Mouse (Mus musculus): ENCODE measurements around the gene Tanc1. TPM values are rescaled to one million over a fixed set of nuclear protein-coding genes. Genes with fewer than 3 reads are reported as not detected.

Tanc1 gene
- polyA plus RNA-seq, 1 experiment from 2014 or later, result 51.6 TPM

- Histone ChIP-seq H3K9ac (ENCODE audit: low read length) (no peak overlapping the region), H3K36me3 (ENCODE audit: control insufficient read depth, insufficient read depth, low read length) (no peaks in the 10 kb centered on the region; the same call in 1 of the 2 replicates), H3K9me3 (ENCODE audit: control insufficient read depth, low read length) (no peaks in the 10 kb centered on the region), H3K4me3 (ENCODE audit: low read depth, low read length) (no peak overlapping the region), H3K27ac (replicated peaks; ENCODE audit: low read depth, low read length) (no peak overlapping the region), H3K27me3 (ENCODE audit: control insufficient read depth, insufficient read depth, low read length) (no peaks in the 10 kb centered on the region), H3K4me2 (ENCODE audit: low read depth, severe bottlenecking) (no peak overlapping the region), H3K4me1 (ENCODE audit: control insufficient read depth, insufficient read depth, low read length) (peaks cover 8% of the 10 kb centered on the region; the same call in 1 of the 2 replicates)
- WGBS, result 48% methylated on average over 13 of the region's 13 CpGs
- peak; percentile 29; the same call in 1 of the 2 replicates for ATAC-seq (ENCODE audit: insufficient number of reproducible peaks, low FRiP score, low TSS enrichment, low read depth)
- no peak for DNase-seq (ENCODE audit: low spot score)
These were observed 173.8 kb downstream of the Tanc1 start for GRCm38 (mm10) chr2:59785597-59785996.

GRCm38 (mm10) chr2:59788704-59789500 lies 177.1 kb downstream of the Tanc1 start:
- H3K27ac ChIP-seq (replicated peaks; ENCODE audit: low read depth, low read length), result no peak overlapping the region
- no peak for DNase-seq (ENCODE audit: low spot score)
- WGBS, result 91% methylated on average over 7 of the region's 7 CpGs

GRCm38 (mm10) chr2:59791596-59791995 lies 179.8 kb downstream of the Tanc1 start:
- H3K27me3 ChIP-seq (ENCODE audit: control insufficient read depth, insufficient read depth, low read length), result no peaks in the 10 kb centered on the region
- ATAC-seq (ENCODE audit: insufficient number of reproducible peaks, low FRiP score, low TSS enrichment, low read depth) (no peak), DNase-seq (ENCODE audit: low spot score) (no peak)
- H3K36me3 ChIP-seq (ENCODE audit: control insufficient read depth, insufficient read depth, low read length), result peaks cover 12% of the 10 kb centered on the region
- H3K4me2 ChIP-seq (ENCODE audit: low read depth, severe bottlenecking), result no peak overlapping the region
- no peaks in the 10 kb centered on the region for H3K9me3 ChIP-seq (ENCODE audit: control insufficient read depth, low read length)
- no peak overlapping the region for H3K9ac ChIP-seq (ENCODE audit: low read length)
- no peak overlapping the region for H3K27ac ChIP-seq (replicated peaks; ENCODE audit: low read depth, low read length)
- no peak overlapping the region for H3K4me3 ChIP-seq (ENCODE audit: low read depth, low read length)
- H3K4me1 ChIP-seq (ENCODE audit: control insufficient read depth, insufficient read depth, low read length), result no peaks in the 10 kb centered on the region
- WGBS, result 92% methylated on average over 8 of the region's 8 CpGs

More at GRCm38 (mm10) chr2:59788704-59789500, 177.1 kb downstream of the Tanc1 start:
- H3K9ac ChIP-seq (ENCODE audit: low read length), result no peak overlapping the region
- H3K27me3 ChIP-seq (ENCODE audit: control insufficient read depth, insufficient read depth, low read length), result no peaks in the 10 kb centered on the region
- no peak overlapping the region for H3K4me2 ChIP-seq (ENCODE audit: low read depth, severe bottlenecking)
- H3K9me3 ChIP-seq (ENCODE audit: control insufficient read depth, low read length), result no peaks in the 10 kb centered on the region
- H3K4me1 ChIP-seq (ENCODE audit: control insufficient read depth, insufficient read depth, low read length), result peaks cover 4% of the 10 kb centered on the region; the same call in 1 of the 2 replicates
- no peak for ATAC-seq (ENCODE audit: insufficient number of reproducible peaks, low FRiP score, low TSS enrichment, low read depth)
- H3K4me3 ChIP-seq (ENCODE audit: low read depth, low read length), result no peak overlapping the region
- H3K36me3 ChIP-seq (ENCODE audit: control insufficient read depth, insufficient read depth, low read length), result peaks cover 11% of the 10 kb centered on the region

- no peak overlapping the region for H3K4me3 ChIP-seq (ENCODE audit: low read depth, low read length)
- WGBS, result 61% methylated on average over 9 of the region's 9 CpGs
- no peak overlapping the region for H3K9ac ChIP-seq (ENCODE audit: low read length)
- DNase-seq (ENCODE audit: low spot score) (no peak), ATAC-seq (ENCODE audit: insufficient number of reproducible peaks, low FRiP score, low TSS enrichment, low read depth) (no peak)
- no peaks in the 10 kb centered on the region for H3K27me3 ChIP-seq (ENCODE audit: control insufficient read depth, insufficient read depth, low read length)
- H3K27ac ChIP-seq (replicated peaks; ENCODE audit: low read depth, low read length), result no peak overlapping the region
- H3K36me3 ChIP-seq (ENCODE audit: control insufficient read depth, insufficient read depth, low read length), result peaks cover 12% of the 10 kb centered on the region
- no peaks in the 10 kb centered on the region for H3K4me1 ChIP-seq (ENCODE audit: control insufficient read depth, insufficient read depth, low read length)
- no peak overlapping the region for H3K4me2 ChIP-seq (ENCODE audit: low read depth, severe bottlenecking)
- no peaks in the 10 kb centered on the region for H3K9me3 ChIP-seq (ENCODE audit: control insufficient read depth, low read length)
These were observed 181.5 kb downstream of the Tanc1 start for GRCm38 (mm10) chr2:59793337-59793736.

GRCm38 (mm10) chr2:59794838-59795237 lies 183.0 kb downstream of the Tanc1 start:
- WGBS, result 87% methylated on average over 6 of the region's 6 CpGs
- DNase-seq (ENCODE audit: low spot score) (no peak), ATAC-seq (ENCODE audit: insufficient number of reproducible peaks, low FRiP score, low TSS enrichment, low read depth) (no peak)
- Histone ChIP-seq H3K4me3 (ENCODE audit: low read depth, low read length) (no peak overlapping the region), H3K4me2 (ENCODE audit: low read depth, severe bottlenecking) (no peak overlapping the region), H3K9ac (ENCODE audit: low read length) (no peak overlapping the region), H3K27me3 (ENCODE audit: control insufficient read depth, insufficient read depth, low read length) (no peaks in the 10 kb centered on the region), H3K36me3 (ENCODE audit: control insufficient read depth, insufficient read depth, low read length) (peaks cover 18% of the 10 kb centered on the region), H3K9me3 (ENCODE audit: control insufficient read depth, low read length) (no peaks in the 10 kb centered on the region), H3K27ac (replicated peaks; ENCODE audit: low read depth, low read length) (no peak overlapping the region), H3K4me1 (ENCODE audit: control insufficient read depth, insufficient read depth, low read length) (no peaks in the 10 kb centered on the region)

- peaks cover 24% of the 10 kb centered on the region for H3K36me3 ChIP-seq (ENCODE audit: control insufficient read depth, insufficient read depth, low read length)
- ATAC-seq (ENCODE audit: insufficient number of reproducible peaks, low FRiP score, low TSS enrichment, low read depth) (no peak), DNase-seq (ENCODE audit: low spot score) (no peak)
- no peaks in the 10 kb centered on the region for H3K9me3 ChIP-seq (ENCODE audit: control insufficient read depth, low read length)
- H3K27me3 ChIP-seq (ENCODE audit: control insufficient read depth, insufficient read depth, low read length), result no peaks in the 10 kb centered on the region
- H3K9ac ChIP-seq (ENCODE audit: low read length), result no peak overlapping the region
- H3K27ac ChIP-seq (replicated peaks; ENCODE audit: low read depth, low read length), result no peak overlapping the region
- no peak overlapping the region for H3K4me3 ChIP-seq (ENCODE audit: low read depth, low read length)
- H3K4me1 ChIP-seq (ENCODE audit: control insufficient read depth, insufficient read depth, low read length), result no peaks in the 10 kb centered on the region
- 82% methylated on average over 16 of the region's 16 CpGs for WGBS
- H3K4me2 ChIP-seq (ENCODE audit: low read depth, severe bottlenecking), result no peak overlapping the region
These were observed 187.2 kb downstream of the Tanc1 start for GRCm38 (mm10) chr2:59798934-59799532.

- H3K27me3 ChIP-seq (ENCODE audit: control insufficient read depth, insufficient read depth, low read length), result no peaks in the 10 kb centered on the region
- no peak overlapping the region for H3K4me2 ChIP-seq (ENCODE audit: low read depth, severe bottlenecking)
- ATAC-seq (ENCODE audit: insufficient number of reproducible peaks, low FRiP score, low TSS enrichment, low read depth), result no peak
- no peak overlapping the region for H3K4me3 ChIP-seq (ENCODE audit: low read depth, low read length)
- peaks cover 25% of the 10 kb centered on the region for H3K36me3 ChIP-seq (ENCODE audit: control insufficient read depth, insufficient read depth, low read length)
- DNase-seq (ENCODE audit: low spot score), result no peak
- H3K9ac ChIP-seq (ENCODE audit: low read length), result no peak overlapping the region
- no peak overlapping the region for H3K27ac ChIP-seq (replicated peaks; ENCODE audit: low read depth, low read length)
- no peaks in the 10 kb centered on the region for H3K9me3 ChIP-seq (ENCODE audit: control insufficient read depth, low read length)
- no peaks in the 10 kb centered on the region for H3K4me1 ChIP-seq (ENCODE audit: control insufficient read depth, insufficient read depth, low read length)
- 87% methylated on average over 14 of the region's 14 CpGs for WGBS
These were observed 187.7 kb downstream of the Tanc1 start for GRCm38 (mm10) chr2:59799572-59799971.

GRCm38 (mm10) chr2:59800481-59801266 lies 188.8 kb downstream of the Tanc1 start:
- no peak for ATAC-seq (ENCODE audit: insufficient number of reproducible peaks, low FRiP score, low TSS enrichment, low read depth)

More at GRCm38 (mm10) chr2:59800481-59801266, 188.8 kb downstream of the Tanc1 start:
- Histone ChIP-seq H3K4me2 (ENCODE audit: low read depth, severe bottlenecking) (no peak overlapping the region), H3K4me3 (ENCODE audit: low read depth, low read length) (no peak overlapping the region), H3K27ac (replicated peaks; ENCODE audit: low read depth, low read length) (no peak overlapping the region), H3K9ac (ENCODE audit: low read length) (no peak overlapping the region), H3K36me3 (ENCODE audit: control insufficient read depth, insufficient read depth, low read length) (peaks cover 25% of the 10 kb centered on the region), H3K4me1 (ENCODE audit: control insufficient read depth, insufficient read depth, low read length) (no peaks in the 10 kb centered on the region), H3K9me3 (ENCODE audit: control insufficient read depth, low read length) (no peaks in the 10 kb centered on the region), H3K27me3 (ENCODE audit: control insufficient read depth, insufficient read depth, low read length) (no peaks in the 10 kb centered on the region)
- 94% methylated on average over 18 of the region's 18 CpGs for WGBS
- DNase-seq (ENCODE audit: low spot score), result no peak
